Mouse (Mus musculus): Measurements from ENCODE around the gene Rbm8a. TPM values are rescaled to one million over a fixed set of nuclear protein-coding genes. Genes with fewer than 3 reads are reported as not detected.
A peak's percentile ranks its signal among the peaks of the same experiment; 100 is the strongest.

The Rbm8a gene
- polyA plus RNA-seq, 1 experiment from 2014 or later, result 147 TPM

GRCm38 (mm10) chr3:96617941-96618340 is 11.8 kb upstream of the Rbm8a start:
- no peak for ATAC-seq (ENCODE audit: low FRiP score, low read depth)
- Histone ChIP-seq H3K9me3 (no peaks in the 10 kb centered on the region), H3K36me3 (peaks cover 75% of the 10 kb centered on the region), H3K4me3 (no peak overlapping the region), H3K9ac (no peak overlapping the region), H3K4me2 (replicated peaks) (no peak overlapping the region), H3K27ac (no peak overlapping the region), H3K4me1 (no peaks in the 10 kb centered on the region), H3K27me3 (replicated peaks) (no peaks in the 10 kb centered on the region)
- 90% methylated on average over 3 of the region's 3 CpGs for WGBS

GRCm38 (mm10) chr3:96623201-96623600 is 6.5 kb upstream of the Rbm8a start:
- 92% methylated on average over 4 of the region's 4 CpGs for WGBS
- no peak overlapping the region for H3K4me2 ChIP-seq (replicated peaks)
- H3K27ac ChIP-seq, result no peak overlapping the region
- H3K9me3 ChIP-seq, result no peaks in the 10 kb centered on the region
- no peak overlapping the region for H3K9ac ChIP-seq
- H3K36me3 ChIP-seq, result peaks cover 67% of the 10 kb centered on the region
- H3K27me3 ChIP-seq (replicated peaks), result no peaks in the 10 kb centered on the region
- H3K4me3 ChIP-seq, result no peak overlapping the region
- no peaks in the 10 kb centered on the region for H3K4me1 ChIP-seq
- no peak for ATAC-seq (ENCODE audit: low FRiP score, low read depth)

GRCm38 (mm10) chr3:96632058-96632457 is 2.3 kb downstream of the Rbm8a start:
- no peak for ATAC-seq (ENCODE audit: low FRiP score, low read depth)
- H3K36me3 ChIP-seq, result peaks cover 29% of the 10 kb centered on the region
- H3K4me3 ChIP-seq, result no peak overlapping the region
- no peak overlapping the region for H3K27ac ChIP-seq
- H3K9ac ChIP-seq, result no peak overlapping the region
- no peaks in the 10 kb centered on the region for H3K9me3 ChIP-seq
- peaks cover 24% of the 10 kb centered on the region for H3K4me1 ChIP-seq
- H3K4me2 ChIP-seq (replicated peaks), result no peak overlapping the region
- no peaks in the 10 kb centered on the region for H3K27me3 ChIP-seq (replicated peaks)

- H3K4me3 ChIP-seq, result no peak overlapping the region
- ATAC-seq (ENCODE audit: low FRiP score, low read depth), result no peak
- no peaks in the 10 kb centered on the region for H3K9me3 ChIP-seq
- 79% methylated on average over 1 of the region's 1 CpGs for WGBS
- no peak overlapping the region for H3K9ac ChIP-seq
- H3K27ac ChIP-seq, result no peak overlapping the region
- peaks cover 35% of the 10 kb centered on the region for H3K36me3 ChIP-seq
- no peaks in the 10 kb centered on the region for H3K27me3 ChIP-seq (replicated peaks)
- H3K4me1 ChIP-seq, result peaks cover 24% of the 10 kb centered on the region
- no peak overlapping the region for H3K4me2 ChIP-seq (replicated peaks)
Measured at GRCm38 (mm10) chr3:96634015-96634414, 4.3 kb downstream of the Rbm8a start.

- ATAC-seq (ENCODE audit: low FRiP score, low read depth), result peak; percentile 91
- H3K9ac ChIP-seq, result peak within 1 kb of the TSS; percentile 96
- H3K27ac ChIP-seq, result peak within 1 kb of the TSS; percentile 53; the same call in 1 of the 2 replicates
- no peaks in the 10 kb centered on the region for H3K27me3 ChIP-seq (replicated peaks)
- peak within 1 kb of the TSS; percentile 93 for H3K4me2 ChIP-seq (replicated peaks)
- peak within 1 kb of the TSS; percentile 90 for H3K4me3 ChIP-seq
- H3K4me1 ChIP-seq, result peaks cover 24% of the 10 kb centered on the region
- peaks cover 44% of the 10 kb centered on the region for H3K36me3 ChIP-seq
- 2% methylated on average over 60 of the region's 60 CpGs for WGBS
- no peaks in the 10 kb centered on the region for H3K9me3 ChIP-seq
Measured at GRCm38 (mm10) chr3:96634928-96635879, 5.5 kb downstream of the Rbm8a start, which contains the start of the genes Pex11b and Gm42957. TSS of gene Pex11b (plus strand) at chr3:96635376. TSS of gene Gm42957 (plus strand) at chr3:96635474.

- Histone ChIP-seq H3K27ac (peak overlapping the region; percentile 53; the same call in 1 of the 2 replicates), H3K4me2 (replicated peaks) (peak overlapping the region; percentile 93), H3K4me1 (peaks cover 20% of the 10 kb centered on the region), H3K9ac (peak overlapping the region; percentile 96), H3K4me3 (peak overlapping the region; percentile 90), H3K36me3 (peaks cover 45% of the 10 kb centered on the region), H3K9me3 (no peaks in the 10 kb centered on the region), H3K27me3 (replicated peaks) (no peaks in the 10 kb centered on the region)
- no peak; the same call in 1 of the 2 replicates for ATAC-seq (ENCODE audit: low FRiP score, low read depth)
- 12% methylated on average over 15 of the region's 15 CpGs for WGBS
Measured at GRCm38 (mm10) chr3:96635906-96636305, 6.2 kb downstream of the Rbm8a start.

- no peak for ATAC-seq (ENCODE audit: low FRiP score, low read depth)
- H3K36me3 ChIP-seq, result peaks cover 42% of the 10 kb centered on the region
- no peak overlapping the region for H3K4me3 ChIP-seq
- no peaks in the 10 kb centered on the region for H3K9me3 ChIP-seq
- H3K9ac ChIP-seq, result peak overlapping the region; percentile 96; the same call in 1 of the 2 replicates
- 77% methylated on average over 11 of the region's 11 CpGs for WGBS
- peak overlapping the region; percentile 93 for H3K4me2 ChIP-seq (replicated peaks)
- H3K4me1 ChIP-seq, result peaks cover 16% of the 10 kb centered on the region
- H3K27ac ChIP-seq, result no peak overlapping the region
- H3K27me3 ChIP-seq (replicated peaks), result no peaks in the 10 kb centered on the region
Measured at GRCm38 (mm10) chr3:96636448-96636847, 6.7 kb downstream of the Rbm8a start.

GRCm38 (mm10) chr3:96639219-96639618 is 9.5 kb downstream of the Rbm8a start:
- Histone ChIP-seq H3K4me2 (replicated peaks) (no peak overlapping the region), H3K9ac (no peak overlapping the region), H3K4me3 (no peak overlapping the region), H3K27me3 (replicated peaks) (no peaks in the 10 kb centered on the region), H3K27ac (no peak overlapping the region), H3K9me3 (no peaks in the 10 kb centered on the region), H3K36me3 (peaks cover 32% of the 10 kb centered on the region), H3K4me1 (peaks cover 16% of the 10 kb centered on the region)
- no peak for ATAC-seq (ENCODE audit: low FRiP score, low read depth)
- WGBS, result 82% methylated on average over 1 of the region's 1 CpGs

GRCm38 (mm10) chr3:96645018-96645649 is 15.4 kb downstream of the Rbm8a start, which contains the start of gene Itga10:
TSS of gene Itga10 (plus strand) at chr3:96645584.
- Histone ChIP-seq H3K9me3 (no peaks in the 10 kb centered on the region), H3K27me3 (replicated peaks) (no peaks in the 10 kb centered on the region), H3K9ac (no peak within 1 kb of the TSS), H3K4me2 (replicated peaks) (no peak within 1 kb of the TSS), H3K4me1 (no peaks in the 10 kb centered on the region), H3K27ac (no peak within 1 kb of the TSS), H3K36me3 (peaks cover 21% of the 10 kb centered on the region), H3K4me3 (no peak within 1 kb of the TSS)
- WGBS, result 66% methylated on average over 7 of the region's 7 CpGs
- ATAC-seq (ENCODE audit: low FRiP score, low read depth), result no peak

GRCm38 (mm10) chr3:96647365-96647764 is 17.6 kb downstream of the Rbm8a start:
- 95% methylated on average over 3 of the region's 3 CpGs for WGBS
- Histone ChIP-seq H3K4me1 (no peaks in the 10 kb centered on the region), H3K9me3 (no peaks in the 10 kb centered on the region), H3K27me3 (replicated peaks) (no peaks in the 10 kb centered on the region), H3K9ac (no peak overlapping the region), H3K4me3 (no peak overlapping the region), H3K36me3 (peaks cover 19% of the 10 kb centered on the region), H3K27ac (no peak overlapping the region), H3K4me2 (replicated peaks) (no peak overlapping the region)
- no peak for ATAC-seq (ENCODE audit: low FRiP score, low read depth)

- no peaks in the 10 kb centered on the region for H3K36me3 ChIP-seq
- no peak overlapping the region for H3K4me2 ChIP-seq (replicated peaks)
- H3K27me3 ChIP-seq (replicated peaks), result no peaks in the 10 kb centered on the region
- 87% methylated on average over 2 of the region's 2 CpGs for WGBS
- H3K9ac ChIP-seq, result no peak overlapping the region
- no peaks in the 10 kb centered on the region for H3K9me3 ChIP-seq
- H3K4me3 ChIP-seq, result no peak overlapping the region
- 0 out of 2 replicates have a peak, but pooled peaks cover 7% of the 10 kb centered on the region for H3K4me1 ChIP-seq
- no peak for ATAC-seq (ENCODE audit: low FRiP score, low read depth)
- no peak overlapping the region for H3K27ac ChIP-seq
Measured at GRCm38 (mm10) chr3:96660901-96661300, 31.2 kb downstream of the Rbm8a start.

- ATAC-seq (ENCODE audit: low FRiP score, low read depth), result no peak
- 0 out of 2 replicates have a peak overlapping the region, but pooled peaks have one; percentile 21 for H3K9ac ChIP-seq
- H3K4me1 ChIP-seq, result 0 out of 2 replicates have a peak, but pooled peaks cover 7% of the 10 kb centered on the region
- H3K9me3 ChIP-seq, result no peaks in the 10 kb centered on the region
- H3K27me3 ChIP-seq (replicated peaks), result no peaks in the 10 kb centered on the region
- H3K4me3 ChIP-seq, result no peak overlapping the region
- no peak overlapping the region for H3K27ac ChIP-seq
- 54% methylated on average over 8 of the region's 8 CpGs for WGBS
- H3K36me3 ChIP-seq, result no peaks in the 10 kb centered on the region
- peak overlapping the region; percentile 57 for H3K4me2 ChIP-seq (replicated peaks)
Measured at GRCm38 (mm10) chr3:96662731-96663316, 33.1 kb downstream of the Rbm8a start.

All from neural tube, embryonic 12.5 days (tissue).